Mouse (Mus musculus): ENCODE measurements around the gene Map4.

GRCm38 (mm10) chr9:110002413-110002812, 71.2 kb downstream of the Map4 start:
- TF ChIP-seq CTCF (IDR thresholded peaks at IDR 0.05; ENCODE audit: borderline replicate concordance, insufficient read depth, low read length) (no peak), POLR2A (IDR thresholded peaks at IDR 0.05; ENCODE audit: low read depth, low read length) (no peak)

Measured in embryonic fibroblast, embryonic 13.5 days (primary cell).